Mouse (Mus musculus) embryonic facial prominence, embryonic 11.5 days (tissue): ENCODE data around the gene Ptpn13. TPM values are rescaled to one million over a fixed set of nuclear protein-coding genes. Genes with fewer than 3 reads are reported as not detected.

Source experiments
- ATAC-seq: fragments of 200-750 bp; cut with Nextera tagmentation; replicated peaks from 2 replicates; pipeline ENCODE4 v1.8.0; 2017; ENCODE audit warnings: low read depth; ENCODE audit not compliant: insufficient number of reproducible peaks, low FRiP score, low TSS enrichment
- DNase-seq: peaks from one replicate; pipeline ENCODE4 v3.0.0-alpha.2; 2015; ENCODE audit warnings: low spot score
- H3K27ac ChIP-seq: fragments of 300-500 bp; sonication (generic); replicated peaks from 2 replicates; pipeline ENCODE4 v1.5.1; 2014; ENCODE audit warnings: mild to moderate bottlenecking, low read depth, low read length, control low read depth
- H3K27me3 ChIP-seq: fragments of 300-500 bp; sonication (generic); 2 replicates; pipeline ENCODE4 v1.6.1; 2014; ENCODE audit warnings: mild to moderate bottlenecking, low read length, moderate library complexity, mixed read lengths; ENCODE audit not compliant: control insufficient read depth, insufficient read depth
- H3K36me3 ChIP-seq: fragments of 300-500 bp; sonication (generic); replicated peaks from 2 replicates; pipeline ENCODE4 v1.6.1; 2014; ENCODE audit warnings: low read depth, mild to moderate bottlenecking, low read length, moderate library complexity, mixed read lengths; ENCODE audit not compliant: control insufficient read depth, insufficient read depth
- H3K4me1 ChIP-seq: fragments of 300-500 bp; sonication (generic); 2 replicates; pipeline ENCODE4 v1.6.1; 2014; ENCODE audit warnings: low read length, mixed read lengths; ENCODE audit not compliant: control insufficient read depth, insufficient read depth
- H3K4me2 ChIP-seq: fragments of 300-500 bp; sonication (generic); 2 replicates; pipeline ENCODE4 v1.6.1; 2014; ENCODE audit warnings: low read depth, mild to moderate bottlenecking, control low read depth, low read length, moderate library complexity
- H3K4me3 ChIP-seq: fragments of 300-500 bp; sonication (generic); 2 replicates; pipeline ENCODE4 v1.5.1; 2014; ENCODE audit warnings: low read depth, low read length, control low read depth
- H3K9ac ChIP-seq: fragments of 300-500 bp; sonication (generic); replicated peaks from 2 replicates; pipeline ENCODE4 v1.6.1; 2014; ENCODE audit warnings: mild to moderate bottlenecking, control low read depth, low read length
- H3K9me3 ChIP-seq: fragments of 300-500 bp; sonication (generic); replicated peaks from 2 replicates; pipeline ENCODE4 v1.6.1; 2016; ENCODE audit warnings: mild to moderate bottlenecking, low read length, inconsistent platforms, mixed read lengths; ENCODE audit not compliant: control insufficient read depth
- WGBS: fragments of 180-500 bp; shearing (Covaris S2); extraction: QIAGEN DNeasy Blood & Tissue Kit; methylation state at CpG from one replicate; pipeline ENCODE4 v1.1.7; 2014; 5-methylcytosine and 5-hydroxymethylcytosine counted together
- polyA plus RNA-seq: library from polyadenylated mRNA; unstranded; fragments of >200 nt; fragmentation: Nextera tagmentation; extraction: Ambion mirVana; gene quantifications from 2 replicates; pipeline ENCODE4 v1.2.1, GENCODE M21; 2014

Ptpn13 gene
- polyA plus RNA-seq, 1 experiment from 2014 or later: 15.3 TPM

DNA sequence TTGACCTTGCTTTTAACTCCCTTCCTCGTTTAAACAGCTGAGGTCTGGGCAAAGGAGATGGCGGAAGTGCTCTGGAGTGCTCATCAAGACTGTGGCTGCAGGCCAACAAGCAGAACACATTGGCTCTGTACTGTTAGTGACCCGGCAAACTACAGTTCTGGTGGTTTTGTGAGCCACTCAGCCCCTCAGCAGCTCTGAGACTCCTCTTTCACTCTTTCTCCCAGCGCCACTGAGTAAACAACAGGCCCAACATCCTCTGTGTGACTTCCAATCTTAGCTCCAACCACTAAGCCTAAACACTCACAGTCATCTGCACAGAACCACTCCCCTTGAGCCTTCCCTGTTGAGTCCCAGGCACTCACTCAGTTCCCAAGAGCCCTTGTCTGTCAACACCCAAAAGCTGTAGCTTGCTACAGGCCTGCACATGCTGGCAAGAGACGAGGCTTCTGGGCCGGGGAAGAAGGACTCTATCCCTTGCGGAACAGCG is 37.4 kb upstream of the Ptpn13 start:
- H3K36me3 ChIP-seq: no peaks in the 10 kb centered on the region
- H3K9ac ChIP-seq: no peak overlapping the region
- 60% methylated on average over 8 of the region's 8 CpGs for WGBS
- H3K27ac ChIP-seq: no peak overlapping the region
- no peaks in the 10 kb centered on the region for H3K4me1 ChIP-seq
- ATAC-seq (no peak), DNase-seq (no peak)
- H3K9me3 ChIP-seq: no peaks in the 10 kb centered on the region
- no peaks in the 10 kb centered on the region for H3K27me3 ChIP-seq
- no peak overlapping the region for H3K4me3 ChIP-seq
- H3K4me2 ChIP-seq: no peak overlapping the region

DNA sequence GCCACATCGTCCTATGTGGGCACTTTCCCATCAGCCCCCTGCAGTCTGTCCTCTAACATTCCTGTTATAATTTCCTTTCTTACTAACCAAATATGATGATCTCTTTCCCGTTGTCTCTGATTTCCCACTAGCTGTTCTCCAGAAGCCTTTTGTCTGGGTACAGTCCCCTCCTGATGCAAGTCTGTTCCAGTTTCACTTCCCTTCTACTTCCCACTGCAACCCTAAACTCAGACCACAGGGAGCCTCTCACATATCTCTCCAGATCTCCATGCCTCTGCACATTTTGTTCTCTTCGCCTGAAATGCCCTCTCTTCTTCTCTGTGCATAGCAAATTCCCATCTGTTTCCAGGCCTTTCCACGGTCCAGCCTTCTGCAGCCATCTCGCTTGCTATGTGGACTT is 35.6 kb upstream of the Ptpn13 start:
- Histone ChIP-seq H3K27ac (no peak overlapping the region), H3K4me2 (no peak overlapping the region), H3K36me3 (no peaks in the 10 kb centered on the region), H3K4me1 (no peaks in the 10 kb centered on the region), H3K4me3 (no peak overlapping the region), H3K27me3 (no peaks in the 10 kb centered on the region), H3K9me3 (no peaks in the 10 kb centered on the region), H3K9ac (no peak overlapping the region)
- ATAC-seq (no peak), DNase-seq (no peak)
- WGBS: 80% methylated on average over 5 of the region's 5 CpGs

DNA sequence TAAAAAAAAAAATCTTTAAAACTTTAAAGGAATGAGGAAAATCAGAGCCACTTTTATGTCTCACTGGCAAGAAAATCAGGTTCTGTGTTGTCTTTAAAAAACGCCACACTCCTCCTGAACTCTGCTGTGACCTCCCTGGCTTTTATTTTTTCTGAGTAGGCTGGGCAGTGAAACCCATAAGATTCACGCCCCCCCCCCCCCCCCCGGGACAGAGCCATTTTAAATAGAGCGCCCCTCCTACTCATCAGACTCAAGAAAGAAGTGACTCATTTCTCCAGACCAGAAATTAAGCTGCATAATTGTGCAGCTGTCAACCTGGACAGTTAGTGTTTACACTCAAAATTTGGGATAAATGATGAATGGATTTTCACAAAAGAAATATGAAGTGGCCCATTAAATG is 31.8 kb upstream of the Ptpn13 start:
- ATAC-seq (no peak), DNase-seq (no peak)
- Histone ChIP-seq H3K9me3 (no peaks in the 10 kb centered on the region), H3K27me3 (no peaks in the 10 kb centered on the region), H3K36me3 (no peaks in the 10 kb centered on the region), H3K4me1 (no peaks in the 10 kb centered on the region), H3K4me3 (no peak overlapping the region), H3K4me2 (no peak overlapping the region), H3K27ac (no peak overlapping the region), H3K9ac (no peak overlapping the region)
- 14% methylated on average over 4 of the region's 4 CpGs for WGBS

DNA sequence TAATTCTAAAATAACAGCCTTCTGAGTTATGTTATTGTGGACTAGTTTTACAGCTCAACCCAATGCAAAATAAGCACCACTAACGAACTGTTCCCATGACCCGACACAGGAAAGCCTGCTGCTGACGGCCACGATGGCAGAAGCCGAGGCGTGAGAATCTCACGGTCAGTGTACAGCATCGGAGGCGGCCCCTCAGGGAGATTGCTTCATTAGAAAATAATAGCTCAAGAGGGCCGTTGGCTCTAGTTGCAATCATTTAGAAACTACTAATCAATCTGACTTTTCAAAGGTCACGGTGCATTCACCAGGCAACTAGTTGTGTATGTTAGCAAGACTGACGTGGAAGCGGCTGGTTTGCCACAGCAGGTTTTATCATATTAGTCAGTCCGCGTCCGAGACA is 31.2 kb upstream of the Ptpn13 start:
- H3K27me3 ChIP-seq: no peaks in the 10 kb centered on the region
- no peak overlapping the region for H3K9ac ChIP-seq
- no peak overlapping the region for H3K4me3 ChIP-seq
- H3K4me2 ChIP-seq: no peak overlapping the region
- H3K36me3 ChIP-seq: no peaks in the 10 kb centered on the region
- DNase-seq (no peak), ATAC-seq (no peak)
- 48% methylated on average over 16 of the region's 16 CpGs for WGBS
- no peak overlapping the region for H3K27ac ChIP-seq
- no peaks in the 10 kb centered on the region for H3K9me3 ChIP-seq
- no peaks in the 10 kb centered on the region for H3K4me1 ChIP-seq

DNA sequence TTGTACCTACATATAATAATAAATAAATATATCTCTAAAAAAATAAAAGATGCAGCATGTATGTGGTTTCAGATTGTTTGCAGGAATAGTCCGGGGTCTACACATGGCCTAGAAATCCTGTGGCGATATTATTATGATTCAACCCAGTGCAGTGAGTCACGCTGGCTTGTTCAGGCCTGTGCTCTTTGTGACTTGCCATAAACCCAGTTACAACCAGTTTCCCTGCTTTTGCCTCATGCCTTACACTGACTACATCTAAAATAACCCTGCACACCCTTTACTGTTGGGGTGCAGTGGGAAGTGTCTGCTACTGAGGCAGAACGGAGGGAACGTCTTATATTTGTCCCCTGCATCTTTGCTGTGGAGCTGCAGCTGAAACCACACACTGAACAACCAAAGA is 29.3 kb upstream of the Ptpn13 start:
- Histone ChIP-seq H3K36me3 (no peaks in the 10 kb centered on the region), H3K4me1 (no peaks in the 10 kb centered on the region), H3K9me3 (no peaks in the 10 kb centered on the region), H3K27ac (no peak overlapping the region), H3K9ac (no peak overlapping the region), H3K4me2 (no peak overlapping the region), H3K4me3 (no peak overlapping the region), H3K27me3 (no peaks in the 10 kb centered on the region)
- 94% methylated on average over 5 of the region's 5 CpGs for WGBS
- DNase-seq (no peak), ATAC-seq (no peak)

DNA sequence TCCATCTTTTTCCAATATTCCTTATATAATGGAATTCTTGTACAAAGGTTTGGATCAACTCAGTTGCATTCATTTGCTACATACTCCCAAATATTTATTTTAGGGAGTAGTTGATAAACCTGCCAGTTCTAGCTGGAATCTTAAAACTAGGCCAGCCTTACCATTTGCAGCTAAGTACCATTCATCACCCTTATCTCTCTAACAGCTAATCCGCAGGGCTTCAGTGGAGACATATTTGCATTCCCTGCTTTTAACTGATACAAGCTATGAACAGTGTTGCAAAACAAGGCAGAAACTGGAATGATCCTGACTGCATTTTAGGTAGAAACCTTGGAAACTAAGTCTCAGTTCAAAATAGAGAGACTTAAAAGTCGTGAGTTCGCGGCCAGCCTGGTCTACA is 27.6 kb upstream of the Ptpn13 start:
- Histone ChIP-seq H3K4me1 (no peaks in the 10 kb centered on the region), H3K9me3 (no peaks in the 10 kb centered on the region), H3K27me3 (no peaks in the 10 kb centered on the region), H3K36me3 (no peaks in the 10 kb centered on the region), H3K4me2 (no peak overlapping the region), H3K4me3 (no peak overlapping the region), H3K27ac (no peak overlapping the region), H3K9ac (no peak overlapping the region)
- no peak for ATAC-seq
- no peak for DNase-seq
- 88% methylated on average over 4 of the region's 4 CpGs for WGBS

DNA sequence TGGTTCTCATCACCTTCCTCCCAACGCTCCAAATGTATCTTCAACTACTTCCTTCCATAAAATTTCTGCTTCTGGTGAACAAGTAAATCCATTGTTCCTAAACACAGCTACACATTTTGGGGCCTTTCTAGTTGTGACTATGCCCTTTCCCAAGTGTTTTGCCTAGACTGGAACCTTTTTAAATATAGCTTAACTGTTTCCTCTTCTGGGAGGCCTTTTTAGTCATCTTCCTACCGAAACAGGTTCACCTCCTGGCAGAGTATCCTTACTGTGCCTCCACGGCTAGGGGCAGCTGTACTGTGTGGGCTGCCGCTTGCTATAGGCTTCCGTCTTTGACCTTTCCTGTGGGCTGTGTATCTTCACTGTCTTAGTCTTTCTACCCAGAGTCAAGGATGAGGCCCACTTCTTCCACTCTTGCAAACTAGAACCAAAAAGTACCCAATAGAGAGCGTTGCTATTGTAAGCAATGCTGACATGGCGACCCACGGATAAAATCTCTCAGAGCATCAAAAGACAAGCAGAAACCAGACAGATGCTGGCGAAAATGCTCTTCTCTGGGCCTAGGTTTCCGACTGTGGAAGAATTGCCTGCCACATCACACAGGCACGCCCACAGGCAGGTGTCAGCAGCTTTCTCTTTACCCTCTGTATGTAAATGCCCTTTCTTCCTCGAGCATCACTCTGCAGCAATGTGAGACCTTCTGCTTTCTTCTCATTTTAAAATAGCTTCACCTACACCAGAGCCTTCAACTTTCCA is 20.6 kb upstream of the Ptpn13 start:
- ATAC-seq (no peak), DNase-seq (no peak)
- Histone ChIP-seq H3K4me1 (no peaks in the 10 kb centered on the region), H3K36me3 (no peaks in the 10 kb centered on the region), H3K27ac (no peak overlapping the region), H3K9me3 (no peaks in the 10 kb centered on the region), H3K27me3 (no peaks in the 10 kb centered on the region), H3K4me3 (no peak overlapping the region), H3K4me2 (no peak overlapping the region), H3K9ac (no peak overlapping the region)
- 82% methylated on average over 12 of the region's 12 CpGs for WGBS

DNA sequence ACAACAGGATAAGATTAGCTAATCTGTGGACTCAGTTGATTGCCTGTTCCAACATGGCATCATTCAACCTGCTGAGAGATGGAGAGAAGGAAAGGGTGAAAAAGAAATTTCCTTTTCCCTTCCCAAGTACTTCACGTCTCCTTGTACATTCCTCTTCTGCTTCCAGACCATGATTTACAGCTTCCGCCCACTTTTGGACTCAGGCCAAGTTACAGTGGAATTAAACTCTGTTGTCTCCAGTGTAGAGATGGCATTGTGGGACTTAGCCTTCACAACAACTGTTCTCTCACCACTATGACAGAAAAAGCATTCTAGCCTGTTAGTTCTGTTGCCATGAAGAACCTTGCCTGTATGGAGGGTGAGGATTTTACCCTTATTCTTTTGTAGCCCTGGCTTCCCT is 19.1 kb upstream of the Ptpn13 start:
- ATAC-seq: no peak
- H3K9me3 ChIP-seq: no peaks in the 10 kb centered on the region
- H3K27me3 ChIP-seq: no peaks in the 10 kb centered on the region
- WGBS: 80% methylated on average over 2 of the region's 2 CpGs
- H3K9ac ChIP-seq: no peak overlapping the region
- H3K4me1 ChIP-seq: no peaks in the 10 kb centered on the region
- H3K4me2 ChIP-seq: no peak overlapping the region
- H3K4me3 ChIP-seq: no peak overlapping the region
- no peaks in the 10 kb centered on the region for H3K36me3 ChIP-seq
- no peak overlapping the region for H3K27ac ChIP-seq
- no peak for DNase-seq
